7 mouse cellular contexts compared by ENCODE assay signal in genomic region chr17:29355461-29355840, GRCm38 (mm10). TPM values are rescaled to one million over a fixed set of nuclear protein-coding genes. Genes with fewer than 3 reads are reported as not detected.
A peak's percentile ranks its signal among the peaks of the same experiment; 100 is the strongest.
DNase-seq lines count a peak whose midpoint lies in the region; ATAC-seq and TF ChIP-seq lines count a peak whose summit lies in the region.

No protein-coding gene starts in this region.

- no peak for TF ChIP-seq CTCF in cortical plate, adult 2 months (IDR thresholded peaks at IDR 0.05; ENCODE audit: extremely low read depth, insufficient read depth, low read length)

- no peak for TF ChIP-seq POLR2A in cortical plate, adult 2 months (IDR thresholded peaks at IDR 0.05; ENCODE audit: extremely low read depth, insufficient read depth, low read length)

- no peaks in the 10 kb centered on the region for H3K9me3 ChIP-seq in embryonic facial prominence, embryonic 15.5 days (replicated peaks)

- H3K36me3 ChIP-seq in embryonic facial prominence, embryonic 15.5 days: no peaks in the 10 kb centered on the region

- no peak overlapping the region for H3K4me3 ChIP-seq in cortical plate, adult 2 months (ENCODE audit: insufficient read depth, low read length)
- H3K4me3 ChIP-seq in embryonic facial prominence, embryonic 15.5 days (replicated peaks): no peak overlapping the region

- no peaks in the 10 kb centered on the region for H3K27me3 ChIP-seq in embryonic facial prominence, embryonic 15.5 days

- peak; percentile 20; the same call in 1 of the 2 replicates for ATAC-seq in embryonic facial prominence, embryonic 15.5 days (ENCODE audit: insufficient number of reproducible peaks, low FRiP score, low TSS enrichment, low read depth)

- 38% methylated on average over 5 of the region's 5 CpGs for WGBS in embryonic facial prominence, embryonic 15.5 days

- no peak overlapping the region for H3K9ac ChIP-seq in embryonic facial prominence, embryonic 15.5 days

- DNase-seq in kidney, adult 8-10 months: peak; percentile 42 to 67
- peak; percentile 25 to 69 for DNase-seq in lung, postnatal 4 days
- DNase-seq in right cerebral cortex, postnatal 14 days: no peak
- DNase-seq in right cerebral cortex, postnatal 25 days: no peak
- no peak for DNase-seq in thymus, postnatal 10 days (ENCODE audit: low spot score in 2 of 2)

- peaks cover 5% of the 10 kb centered on the region for H3K4me1 ChIP-seq in cortical plate, adult 2 months (ENCODE audit: control insufficient read depth, insufficient read depth, low read length)
- H3K4me1 ChIP-seq in embryonic facial prominence, embryonic 15.5 days: peaks cover 17% of the 10 kb centered on the region

- H3K4me2 ChIP-seq in embryonic facial prominence, embryonic 15.5 days (replicated peaks): no peak overlapping the region

- H3K27ac ChIP-seq in cortical plate, adult 2 months (ENCODE audit: insufficient read depth, low read length): peak overlapping the region; percentile 60
- peak overlapping the region; percentile 84 for H3K27ac ChIP-seq in embryonic facial prominence, embryonic 15.5 days (replicated peaks)

RNA-seq across cellular contexts. Expression of gene Fgd2, which starts 5.3 kb away (rescaled TPM):
- 16.8 and 17.0 TPM in 2 replicates for polyA plus RNA-seq in cortical plate, adult 2 months (2012; rRNA removed)
- 14.5 and 15.3 TPM in 2 replicates for polyA plus RNA-seq in embryonic facial prominence, embryonic 15.5 days (2015; fragmentation: Nextera tagmentation; extraction: Ambion mirVana)

RNA-seq across cellular contexts. Expression of gene Mtch1, which starts 7.7 kb away (rescaled TPM):
- 586 and 591 TPM in 2 replicates for polyA plus RNA-seq in cortical plate, adult 2 months (2012; rRNA removed)
- 337 and 355 TPM in 2 replicates for polyA plus RNA-seq in embryonic facial prominence, embryonic 15.5 days (2015; fragmentation: Nextera tagmentation; extraction: Ambion mirVana)

RNA-seq across cellular contexts. Expression of gene Pi16, which starts 38.0 kb away (rescaled TPM):
- 0.36 and 0.67 TPM in 2 replicates for polyA plus RNA-seq in cortical plate, adult 2 months (2012; rRNA removed)
- 2.7 and 2.8 TPM in 2 replicates for polyA plus RNA-seq in embryonic facial prominence, embryonic 15.5 days (2015; fragmentation: Nextera tagmentation; extraction: Ambion mirVana)

Comparison
In these comparisons a context has a peak if more than half of its experiments do, and no peak if none do; other contexts are left out.
1. DNase-seq: peak in kidney, adult 8-10 months (2 of 2) and lung, postnatal 4 days (2 of 2); none in right cerebral cortex, postnatal 14 days (single experiment), right cerebral cortex, postnatal 25 days (single experiment) and thymus, postnatal 10 days (0 of 2).